Mouse (Mus musculus) 3134 (cell line): ENCODE data around the gene Vmn2r24.
"Not testable (repeated sequence)": the region's sequence is repeated elsewhere in the genome, so short reads cannot be mapped to it uniquely, and the experiment has no call there.

ENCODE experiments used
- DNase-seq: peaks from one replicate; pipeline ENCODE4 v3.0.0-alpha.2; 2011; ENCODE audit warnings: low spot score; ENCODE audit not compliant: insufficient read length; ENCODE audit errors: extremely low read depth

The Vmn2r24 gene

GRCm38 (mm10) chr6:123778579-123778978 is at the start of gene Vmn2r24:
Gene Vmn2r24, plus strand, starts transcription at chr6:123778879.
- no peak for DNase-seq

- DNase-seq, result no peak
Measured at GRCm38 (mm10) chr6:123770031-123770430, 8.6 kb upstream of the Vmn2r24 start.

GRCm38 (mm10) chr6:123784857-123785256 is 6.2 kb downstream of the Vmn2r24 start:
- DNase-seq, result no peak

- peak; percentile 1 for DNase-seq
Measured at GRCm38 (mm10) chr6:123793746-123794145, 15.1 kb downstream of the Vmn2r24 start.

- not testable (repeated sequence) for DNase-seq
Measured at GRCm38 (mm10) chr6:123810291-123810690, 31.6 kb downstream of the Vmn2r24 start.

GRCm38 (mm10) chr6:123819951-123820350 is 41.3 kb downstream of the Vmn2r24 start:
- DNase-seq, result no peak

- not testable (repeated sequence) for DNase-seq
Measured at GRCm38 (mm10) chr6:123853363-123853762, 74.7 kb downstream of the Vmn2r24 start, which contains the start of gene Vmn2r25. Gene Vmn2r25, minus strand, starts transcription at chr6:123853463.
